Mouse (Mus musculus) cortical plate, adult 2 months (tissue): Measurements from ENCODE around the gene Dctpp1.

Experiments used
- CTCF ChIP-seq: fragments of 200-500 bp; IDR thresholded peaks from 2 replicates; pipeline ENCODE4 v1.5.1; 2011; ENCODE audit warnings: mild to moderate bottlenecking, control low read depth, low read length; ENCODE audit not compliant: insufficient read depth; ENCODE audit errors: extremely low read depth
- POLR2A ChIP-seq: fragments of 200-500 bp; IDR thresholded peaks from 2 replicates; pipeline ENCODE4 v1.6.1; 2011; ENCODE audit warnings: mild to moderate bottlenecking, low read length, control low read depth; ENCODE audit not compliant: insufficient read depth; ENCODE audit errors: extremely low read depth

DNA sequence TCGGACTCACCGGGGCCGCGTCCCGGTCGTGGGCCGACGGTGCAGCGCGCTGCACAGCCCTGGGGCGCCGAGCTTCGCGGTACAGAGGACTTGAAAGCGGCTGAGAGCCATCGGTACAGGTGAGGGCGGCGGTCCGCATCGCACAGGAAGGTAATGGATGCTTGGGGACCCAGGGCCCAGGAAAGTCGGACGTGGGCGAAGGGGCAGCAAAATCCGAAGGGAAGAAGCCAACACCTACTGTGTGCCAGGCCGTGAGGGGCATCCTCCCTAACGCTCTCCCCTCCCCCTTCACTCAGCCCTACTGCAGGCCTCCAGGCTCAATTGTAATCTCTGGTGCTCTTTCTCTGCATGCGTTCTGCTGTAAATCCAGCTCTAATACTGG lies 27.1 kb downstream of the Dctpp1 start:
- TF ChIP-seq CTCF (no peak), POLR2A (no peak)
